In genomic region chr10:40425243-40426095, GRCm38 (mm10) we compare ENCODE assay signal across 8 mouse cellular contexts.
DNase-seq lines count a peak whose midpoint lies in the region; ATAC-seq lines count a peak whose summit lies in the region.

No protein-coding gene starts in this region.

- no peak for ATAC-seq in liver, embryonic 11.5 days (replicated peaks; ENCODE audit: low FRiP score)

- H3K4me1 ChIP-seq in liver, embryonic 11.5 days (replicated peaks; ENCODE audit: control insufficient read depth, insufficient read depth, low read length), result peaks cover 3% of the 10 kb centered on the region

- H3K9me3 ChIP-seq in liver, embryonic 11.5 days (ENCODE audit: control insufficient read depth, low read length), result no peaks in the 10 kb centered on the region

- peak; percentile 73 for DNase-seq in heart, adult 11 months
- DNase-seq in heart, postnatal 36 days, result no peak
- DNase-seq in thymus, postnatal 0 days (ENCODE audit: low spot score), result peak; percentile 61
- no peak for DNase-seq in thymus, postnatal 36 days
- no peak for DNase-seq in liver, embryonic 11.5 days (ENCODE audit: low spot score)
- no peak for DNase-seq in urinary bladder, postnatal 10 days (ENCODE audit: low spot score)
- no peak for DNase-seq in right cerebral cortex, adult 18-20 months
- no peak for DNase-seq in adrenal gland, postnatal 14 days

- H3K9ac ChIP-seq in liver, embryonic 11.5 days (ENCODE audit: low read depth, low read length), result no peak overlapping the region

- H3K27me3 ChIP-seq in liver, embryonic 11.5 days (replicated peaks; ENCODE audit: control insufficient read depth, insufficient read depth, low read length), result no peaks in the 10 kb centered on the region

- WGBS in liver, embryonic 11.5 days, result 31% methylated on average over 18 of the region's 18 CpGs

- no peaks in the 10 kb centered on the region for H3K36me3 ChIP-seq in liver, embryonic 11.5 days (ENCODE audit: control insufficient read depth, insufficient read depth, low read length)

- H3K4me2 ChIP-seq in liver, embryonic 11.5 days, result peak overlapping the region; percentile 42

- H3K27ac ChIP-seq in liver, embryonic 11.5 days (ENCODE audit: low read depth, low read length), result no peak overlapping the region

- H3K4me3 ChIP-seq in liver, embryonic 11.5 days (ENCODE audit: low read depth, low read length), result no peak overlapping the region

- intact Hi-C loops in heart, postnatal 36 days (cut with DNase I), result loop anchor here (5.0 kb wide), 1 partner anchor 163 kb away; no protein-coding TSS in a partner anchor

Comparison
In these comparisons a context has a peak if more than half of its experiments do, and no peak if none do; other contexts are left out.
1. DNase-seq: peak in heart, adult 11 months (single experiment) and thymus, postnatal 0 days (single experiment); none in heart, postnatal 36 days (0 of 2), thymus, postnatal 36 days (0 of 2), liver, embryonic 11.5 days (single experiment), urinary bladder, postnatal 10 days (single experiment), right cerebral cortex, adult 18-20 months (single experiment) and adrenal gland, postnatal 14 days (single experiment).